Mouse (Mus musculus): ENCODE measurements at regions not wholly inside any gene's neighbourhood (a gene's known extent, or its start where the extent isn't known, plus 50 kb on each side); places are given as distances from the start of the nearest gene placed in this dataset.

DNA sequence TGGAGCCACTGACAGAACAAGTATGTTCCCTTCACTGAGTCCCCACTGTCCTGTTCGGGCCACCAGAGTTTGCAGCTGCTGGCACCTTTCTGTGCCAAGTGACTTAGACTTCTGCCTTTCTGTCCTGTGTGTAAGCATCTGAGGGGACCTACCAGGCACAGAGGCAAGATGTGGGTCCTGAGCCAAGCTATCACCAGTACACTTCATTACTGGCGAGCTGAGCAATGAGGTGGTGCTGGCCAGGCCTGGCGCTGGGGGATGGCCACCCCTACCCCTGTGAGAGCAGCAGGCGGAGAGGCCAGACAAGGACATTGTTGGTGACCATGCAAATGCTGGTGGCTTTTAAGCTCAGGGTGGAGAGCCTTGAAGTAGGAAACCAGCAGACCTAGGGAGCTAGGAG lies 87.6 kb upstream of the Mrps6 start:
- Histone ChIP-seq H3K4me1 (peaks cover 20% of the 10 kb centered on the region), H3K9me3 (no peaks in the 10 kb centered on the region), H3K27ac (peak overlapping the region; percentile 79), H3K27me3 (ENCODE audit: insufficient read depth, poor library complexity, severe bottlenecking) (no peaks in the 10 kb centered on the region), H3K36me3 (no peaks in the 10 kb centered on the region), H3K4me3 (no peak overlapping the region)
- WGBS, result 51% methylated on average over 4 of the region's 4 CpGs
- no peak for DNase-seq (ENCODE audit: low spot score)

- Histone ChIP-seq H3K36me3 (no peaks in the 10 kb centered on the region), H3K27me3 (ENCODE audit: insufficient read depth, poor library complexity, severe bottlenecking) (no peaks in the 10 kb centered on the region), H3K4me1 (peaks cover 18% of the 10 kb centered on the region), H3K27ac (no peak overlapping the region), H3K9me3 (no peaks in the 10 kb centered on the region), H3K4me3 (no peak overlapping the region)
- DNase-seq (ENCODE audit: low spot score), result no peak
- 90% methylated on average over 9 of the region's 9 CpGs for WGBS
Observed at GRCm38 (mm10) chr16:91973183-91973582, 84.9 kb upstream of the Mrps6 start.

GRCm38 (mm10) chr16:91976194-91976805 lies 81.8 kb upstream of the Mrps6 start:
- peaks cover 21% of the 10 kb centered on the region for H3K4me1 ChIP-seq
- H3K27me3 ChIP-seq (ENCODE audit: insufficient read depth, poor library complexity, severe bottlenecking), result no peaks in the 10 kb centered on the region
- no peak overlapping the region for H3K4me3 ChIP-seq
- no peaks in the 10 kb centered on the region for H3K36me3 ChIP-seq
- WGBS, result 75% methylated on average over 8 of the region's 8 CpGs
- H3K27ac ChIP-seq, result no peak overlapping the region
- H3K9me3 ChIP-seq, result no peaks in the 10 kb centered on the region
- DNase-seq (ENCODE audit: low spot score), result no peak

GRCm38 (mm10) chr16:91978423-91978822 lies 79.6 kb upstream of the Mrps6 start:
- no peak for DNase-seq (ENCODE audit: low spot score)
- H3K4me1 ChIP-seq, result peaks cover 25% of the 10 kb centered on the region
- 25% methylated on average over 4 of the region's 4 CpGs for WGBS
- no peaks in the 10 kb centered on the region for H3K27me3 ChIP-seq (ENCODE audit: insufficient read depth, poor library complexity, severe bottlenecking)
- no peaks in the 10 kb centered on the region for H3K36me3 ChIP-seq
- H3K27ac ChIP-seq, result peak overlapping the region; percentile 88
- no peaks in the 10 kb centered on the region for H3K9me3 ChIP-seq
- H3K4me3 ChIP-seq, result peak overlapping the region; percentile 24

- H3K9me3 ChIP-seq, result no peaks in the 10 kb centered on the region
- H3K4me1 ChIP-seq, result peaks cover 25% of the 10 kb centered on the region
- WGBS, result 25% methylated on average over 5 of the region's 5 CpGs
Observed at GRCm38 (mm10) chr16:91978846-91979245, 79.2 kb upstream of the Mrps6 start.

GRCm38 (mm10) chr16:91980482-91980881 lies 77.6 kb upstream of the Mrps6 start:
- Histone ChIP-seq H3K4me3 (no peak overlapping the region), H3K27ac (peak overlapping the region; percentile 74; the same call in 1 of the 2 replicates), H3K9me3 (no peaks in the 10 kb centered on the region), H3K27me3 (ENCODE audit: insufficient read depth, poor library complexity, severe bottlenecking) (no peaks in the 10 kb centered on the region), H3K4me1 (peaks cover 30% of the 10 kb centered on the region), H3K36me3 (no peaks in the 10 kb centered on the region)
- 86% methylated on average over 6 of the region's 6 CpGs for WGBS
- no peak for DNase-seq (ENCODE audit: low spot score)

More at GRCm38 (mm10) chr16:91978846-91979245, 79.2 kb upstream of the Mrps6 start:
- no peaks in the 10 kb centered on the region for H3K36me3 ChIP-seq
- peak overlapping the region; percentile 88 for H3K27ac ChIP-seq
- H3K4me3 ChIP-seq, result peak overlapping the region; percentile 24
- DNase-seq (ENCODE audit: low spot score), result no peak
- H3K27me3 ChIP-seq (ENCODE audit: insufficient read depth, poor library complexity, severe bottlenecking), result no peaks in the 10 kb centered on the region

DNA sequence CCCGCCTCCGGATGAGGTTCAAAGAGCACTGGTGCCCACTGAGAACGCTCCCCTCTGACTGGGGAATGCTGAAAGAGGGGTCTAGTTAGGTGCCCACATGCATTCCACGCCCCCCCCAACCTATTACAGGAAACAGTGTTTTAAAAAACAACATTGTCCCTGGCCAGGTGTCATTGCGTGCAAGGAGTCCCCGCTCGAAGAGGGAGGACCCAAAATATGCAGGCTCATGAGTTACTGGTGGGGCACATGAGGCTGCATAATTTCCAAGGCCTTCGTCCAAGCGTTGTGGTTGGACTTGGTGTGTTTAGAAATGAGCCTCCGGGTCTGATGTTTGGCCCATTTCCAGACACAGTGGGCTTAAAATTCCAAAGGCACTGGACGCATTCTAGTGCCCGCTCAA lies 72.9 kb upstream of the Mrps6 start:
- H3K4me1 ChIP-seq, result 0 out of 2 replicates have a peak, but pooled peaks cover 15% of the 10 kb centered on the region
- no peaks in the 10 kb centered on the region for H3K27me3 ChIP-seq (ENCODE audit: insufficient read depth, poor library complexity, severe bottlenecking)
- no peak overlapping the region for H3K27ac ChIP-seq
- H3K4me3 ChIP-seq, result no peak overlapping the region
- no peaks in the 10 kb centered on the region for H3K9me3 ChIP-seq
- DNase-seq (ENCODE audit: low spot score), result no peak
- no peaks in the 10 kb centered on the region for H3K36me3 ChIP-seq
- WGBS, result 87% methylated on average over 12 of the region's 12 CpGs

- 89% methylated on average over 4 of the region's 4 CpGs for WGBS
- Histone ChIP-seq H3K4me3 (no peak overlapping the region), H3K9me3 (no peaks in the 10 kb centered on the region), H3K27ac (no peak overlapping the region), H3K36me3 (0 out of 2 replicates have a peak, but pooled peaks cover 2% of the 10 kb centered on the region), H3K27me3 (ENCODE audit: insufficient read depth, poor library complexity, severe bottlenecking) (no peaks in the 10 kb centered on the region), H3K4me1 (0 out of 2 replicates have a peak, but pooled peaks cover 5% of the 10 kb centered on the region)
- DNase-seq (ENCODE audit: low spot score), result no peak
Observed at GRCm38 (mm10) chr16:91989332-91989731, 68.7 kb upstream of the Mrps6 start.

DNA sequence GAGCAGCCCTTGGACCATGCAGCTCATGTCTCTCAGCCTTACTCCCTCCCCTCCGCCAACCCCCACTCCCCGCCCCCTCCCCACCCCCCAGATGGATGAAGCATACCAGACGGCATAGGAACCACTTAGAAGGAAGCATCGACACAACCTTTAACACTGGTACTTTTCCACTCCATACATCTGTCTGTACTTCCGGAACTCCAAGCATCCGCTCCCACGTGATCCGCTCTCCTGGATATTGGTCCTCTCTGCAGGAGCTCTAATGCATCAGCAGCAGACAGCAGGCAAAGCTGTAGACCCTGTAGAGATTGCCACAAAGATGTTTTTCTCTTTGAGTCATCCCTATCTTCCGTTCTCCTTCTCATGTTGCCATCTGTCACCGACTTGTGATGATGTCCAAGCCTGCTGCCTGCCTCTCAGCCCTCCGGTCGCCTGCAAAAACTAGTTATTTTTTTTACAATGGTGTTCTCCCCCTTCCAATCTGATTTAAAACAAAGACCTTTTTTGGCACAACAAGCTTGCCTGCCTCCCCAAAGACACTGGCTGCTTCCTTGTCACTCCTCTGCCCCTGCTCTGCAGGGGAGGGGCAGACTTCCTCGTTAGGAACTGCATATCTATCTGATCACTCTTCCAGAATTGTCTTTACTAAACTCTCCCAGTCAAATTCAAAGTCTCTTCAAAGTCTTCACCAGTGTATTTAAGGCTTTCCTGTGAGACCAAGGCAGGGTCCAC lies 62.4 kb upstream of the Mrps6 start:
- Histone ChIP-seq H3K36me3 (no peaks in the 10 kb centered on the region), H3K4me3 (peak overlapping the region; percentile 43), H3K4me1 (peaks cover 18% of the 10 kb centered on the region), H3K27me3 (ENCODE audit: insufficient read depth, poor library complexity, severe bottlenecking) (no peaks in the 10 kb centered on the region), H3K9me3 (no peaks in the 10 kb centered on the region), H3K27ac (peak overlapping the region; percentile 54)
- WGBS, result 4% methylated on average over 13 of the region's 13 CpGs
- peak; percentile 89 for DNase-seq (ENCODE audit: low spot score)

DNA sequence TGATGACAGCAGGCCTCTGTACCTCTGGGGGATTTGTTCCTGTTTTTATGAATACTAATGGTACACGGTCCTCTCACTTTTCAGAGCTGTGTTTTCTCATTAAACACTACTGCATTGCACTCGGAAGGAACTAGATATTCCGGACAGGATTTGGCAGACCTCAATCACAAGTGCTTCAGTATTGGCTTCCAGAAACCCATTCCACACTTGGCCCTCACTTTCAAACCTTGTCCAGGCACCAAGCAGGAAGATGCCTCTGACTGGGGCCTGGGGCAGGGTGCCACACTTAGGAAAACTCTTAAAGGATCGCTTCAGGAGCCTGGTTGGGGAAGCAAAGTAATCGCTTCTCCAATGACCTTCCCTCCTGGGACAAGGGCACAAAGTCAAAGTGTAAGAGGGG lies 50.7 kb upstream of the Mrps6 start:
- H3K4me1 ChIP-seq, result no peaks in the 10 kb centered on the region
- no peaks in the 10 kb centered on the region for H3K36me3 ChIP-seq
- H3K27ac ChIP-seq, result no peak overlapping the region
- H3K4me3 ChIP-seq, result no peak overlapping the region
- no peaks in the 10 kb centered on the region for H3K27me3 ChIP-seq (ENCODE audit: insufficient read depth, poor library complexity, severe bottlenecking)
- no peak for DNase-seq (ENCODE audit: low spot score)
- 0 out of 2 replicates have a peak, but pooled peaks cover 5% of the 10 kb centered on the region for H3K9me3 ChIP-seq
- 81% methylated on average over 5 of the region's 5 CpGs for WGBS

Data from heart, embryonic 10.5 days (tissue).